Mouse (Mus musculus): ENCODE results near the gene Prss32.

DNA sequence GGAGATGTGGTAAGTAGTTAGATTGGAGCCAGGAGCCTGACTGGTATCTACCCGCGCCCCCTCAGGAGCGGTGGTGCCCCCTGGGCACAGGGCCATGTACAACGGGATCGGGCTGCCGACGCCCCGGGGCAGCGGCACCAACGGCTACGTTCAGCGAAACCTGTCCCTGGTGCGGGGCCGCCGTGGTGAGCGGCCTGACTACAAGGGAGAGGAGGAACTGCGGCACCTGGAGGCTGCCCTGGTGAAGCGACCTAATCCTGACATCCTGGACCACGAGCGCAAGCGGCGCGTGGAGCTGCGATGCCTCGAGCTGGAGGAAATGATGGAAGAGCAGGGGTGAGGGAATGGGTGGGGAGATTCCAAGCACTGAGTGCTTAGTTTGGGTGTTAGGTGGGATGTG, 36.8 kb upstream of the Prss32 start:
- TF ChIP-seq CTCF (IDR thresholded peaks at IDR 0.05; ENCODE audit: low read depth) (peak; percentile 37; the same call in 1 of the 2 replicates), EP300 (IDR thresholded peaks at IDR 0.05; ENCODE audit: low read depth) (no peak)
